Mouse (Mus musculus): ENCODE results near the gene Ccdc124. TPM values are rescaled to one million over a fixed set of nuclear protein-coding genes. Genes with fewer than 3 reads are reported as not detected.

The Ccdc124 gene
- 140 and 167 TPM in 2 replicates for polyA plus RNA-seq (2021; fragmentation: Nextera tagmentation)
- long read RNA-seq, experiment 1, transcript Ccdc124-201 (5 exons, 1,356 nt) = major isoform, 118 of 146 reads
- long read RNA-seq, experiment 1, partial matches to known transcripts = 19 of 146 reads
- long read RNA-seq, experiment 1, other reads (novel, unspliced or antisense) = 9 of 146 reads
- long read RNA-seq, experiment 2, transcript Ccdc124-201 (5 exons, 1,356 nt) = major isoform, 147 of 203 reads
- long read RNA-seq, experiment 2, partial matches to known transcripts = 49 of 203 reads
- long read RNA-seq, experiment 2, other reads (novel, unspliced or antisense) = 7 of 203 reads

DNA sequence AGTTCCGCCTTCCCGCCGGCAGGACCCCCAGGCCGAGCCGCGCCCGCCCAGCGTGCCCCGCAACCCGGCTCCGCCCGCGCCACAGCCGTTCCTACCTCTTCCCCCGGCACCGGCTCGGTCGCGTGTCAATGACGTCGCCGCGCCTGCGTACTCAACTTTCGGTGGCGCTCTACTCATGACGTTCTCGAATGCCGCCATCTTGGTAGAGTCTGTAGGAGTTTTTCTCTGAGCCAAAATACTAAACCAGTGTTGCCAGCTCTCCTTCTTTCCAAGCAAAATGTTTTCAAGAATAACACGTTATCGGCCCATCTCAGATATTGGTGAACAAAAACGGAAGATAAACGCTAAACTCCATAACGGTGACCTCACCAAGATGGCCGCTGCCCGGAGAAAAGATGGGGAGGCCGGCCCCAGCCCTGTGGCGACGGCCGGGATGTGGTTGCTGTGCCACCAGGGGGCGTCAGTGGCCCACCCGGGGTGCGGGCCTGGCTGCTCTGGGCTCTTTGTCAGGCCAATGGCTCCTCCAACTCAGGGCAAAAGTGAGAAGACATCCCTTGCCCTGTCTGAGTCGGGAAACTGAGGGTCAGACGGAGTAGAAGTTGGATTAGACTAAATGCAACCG is at the start of gene Ccdc124:
Gene Ccdc124 (minus strand): TSS at position 572 of the 622 bp plus-strand sequence.

GRCm38 (mm10) chr8:70905831-70906736 is 32.3 kb upstream of the Ccdc124 start, which contains the start of gene Map1s:
Gene Map1s (plus strand): TSS chr8:70905932.

GRCm38 (mm10) chr8:70897021-70897680 is 23.4 kb upstream of the Ccdc124 start, which contains the start of gene Rpl18a:
Gene Rpl18a (minus strand): TSS chr8:70897412.

DNA sequence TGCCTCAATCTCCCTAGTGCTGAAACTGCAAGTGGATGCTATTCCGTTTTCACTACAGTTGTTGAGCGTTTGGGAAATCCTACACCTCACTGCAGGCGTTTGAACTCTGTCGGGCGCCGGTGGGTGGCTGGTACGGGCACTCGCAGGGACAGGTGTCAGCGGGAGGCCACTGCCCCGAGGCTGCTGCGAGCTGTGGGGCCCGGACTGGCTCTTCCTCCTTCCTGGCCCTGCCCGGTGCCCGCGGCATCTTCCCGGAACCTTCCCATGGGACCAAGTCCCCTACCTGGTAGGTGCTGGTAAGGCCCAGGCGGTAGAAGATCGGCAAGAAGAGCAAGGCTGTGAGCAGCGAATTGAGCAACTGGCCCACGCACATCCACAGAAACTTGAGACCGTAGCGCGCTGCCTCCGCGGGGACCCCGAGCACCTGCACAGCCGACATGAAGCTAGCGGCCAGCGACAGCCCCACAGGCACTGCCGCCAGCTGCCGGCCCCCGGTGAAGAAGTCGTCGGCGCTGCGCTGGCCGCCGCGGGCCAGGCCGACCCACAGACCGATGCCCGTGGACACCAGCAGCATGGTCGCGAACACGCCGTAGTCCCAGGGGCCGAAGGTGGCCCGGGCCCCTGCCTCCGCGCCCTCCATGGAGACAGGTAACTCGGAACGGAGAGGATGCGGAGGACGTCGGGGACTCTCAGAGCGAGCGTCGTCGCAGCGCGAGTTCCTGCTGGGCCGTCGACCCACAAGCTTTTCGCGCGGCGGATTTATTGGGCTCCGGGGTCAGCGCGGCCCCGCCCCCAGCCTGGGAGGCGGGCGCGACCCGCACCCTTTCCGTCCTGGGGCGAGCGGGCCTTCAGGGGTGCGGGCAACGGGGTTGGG is 18.5 kb upstream of the Ccdc124 start, which contains the start of gene Slc5a5:
Gene Slc5a5 (minus strand): TSS at position 736 of the 874 bp plus-strand sequence.

GRCm38 (mm10) chr8:70862824-70863641 is 10.7 kb downstream of the Ccdc124 start, which contains the start of gene Kcnn1:
Gene Kcnn1 (minus strand): TSS chr8:70863258.

DNA sequence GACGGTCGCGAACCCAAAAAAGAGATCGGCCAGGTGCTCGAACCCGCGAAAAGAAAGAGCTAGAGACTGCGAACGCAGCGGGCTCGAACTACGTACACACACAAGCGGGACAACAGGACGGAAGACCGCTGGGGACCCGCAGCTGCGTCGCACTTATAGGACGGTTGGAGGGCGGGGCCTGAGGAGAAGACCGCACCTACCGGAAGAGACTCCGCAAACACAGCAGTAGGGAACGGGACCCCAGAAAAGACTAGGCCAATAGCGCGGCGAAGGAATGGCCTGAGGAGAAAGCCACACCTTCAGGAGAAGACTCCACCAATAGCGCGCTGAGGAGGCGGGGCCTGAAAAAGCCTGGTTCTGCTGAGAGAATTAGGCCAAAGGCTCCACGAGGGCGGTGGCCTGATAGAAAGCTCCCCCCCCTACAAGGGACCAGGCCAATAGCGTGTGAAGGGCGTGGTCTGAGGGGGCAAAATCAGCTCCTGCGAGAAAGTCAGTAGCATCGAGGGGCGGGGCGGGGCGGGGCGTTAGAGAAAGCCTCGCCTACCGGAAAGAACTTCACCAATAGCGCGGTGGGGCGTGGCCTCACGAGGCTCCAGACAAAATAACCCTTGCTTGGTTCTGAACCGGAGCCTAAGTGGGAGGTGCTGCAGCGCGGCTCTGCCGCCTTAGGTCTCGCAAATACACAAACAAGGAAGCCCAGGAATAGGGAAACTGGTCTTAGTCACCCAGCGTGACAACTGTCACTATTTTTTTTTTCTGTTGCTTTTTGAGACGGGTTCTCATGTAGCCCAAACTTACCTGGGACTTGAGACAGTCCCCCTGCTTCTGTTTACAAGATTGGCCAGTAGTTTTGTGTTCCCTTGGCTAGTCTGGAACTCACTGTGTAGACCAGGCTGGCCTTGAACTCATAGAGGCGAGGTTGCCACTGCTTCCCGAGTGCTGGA is 34.1 kb downstream of the Ccdc124 start, which contains the start of gene Arrdc2:
Gene Arrdc2 (minus strand): TSS at position 313 of the 944 bp plus-strand sequence.

Other genes starting within 250 kb of the Ccdc124 start
- 0.23 TPM in 1 of 2 replicates, not detected in the other for gene Gdf15, start 241.5 kb downstream of the Ccdc124 start, polyA plus RNA-seq (2021; fragmentation: Nextera tagmentation)
- 11.0 and 11.5 TPM in 2 replicates for gene Pgpep1, start 213.5 kb downstream of the Ccdc124 start, polyA plus RNA-seq (2021; fragmentation: Nextera tagmentation)
- 222 and 248 TPM in 2 replicates for gene Lsm4, start 200.7 kb downstream of the Ccdc124 start, polyA plus RNA-seq (2021; fragmentation: Nextera tagmentation)
- 5.3 and 148 TPM in 2 replicates for gene Jund, start 175.0 kb downstream of the Ccdc124 start, polyA plus RNA-seq (2021; fragmentation: Nextera tagmentation)
- gene Iqcn, start 170.5 kb downstream of the Ccdc124 start, polyA plus RNA-seq (2021; fragmentation: Nextera tagmentation) = 0.03 TPM in 1 of 2 replicates, not detected in the other
- 0.19 and 0.25 TPM in 2 replicates for gene Gm3336, start 155.4 kb downstream of the Ccdc124 start, polyA plus RNA-seq (2021; fragmentation: Nextera tagmentation)
- gene Pde4c, start 150.2 kb downstream of the Ccdc124 start, polyA plus RNA-seq (2021; fragmentation: Nextera tagmentation) = 0.18 and 0.60 TPM in 2 replicates
- 895 and 1,300 TPM in 2 replicates for gene Rab3a, start 119.3 kb downstream of the Ccdc124 start, polyA plus RNA-seq (2021; fragmentation: Nextera tagmentation)
- 100 and 108 TPM in 2 replicates for gene Mpv17l2, start 113.0 kb downstream of the Ccdc124 start, polyA plus RNA-seq (2021; fragmentation: Nextera tagmentation)
- 82.0 and 99.2 TPM in 2 replicates for gene Pik3r2, start 97.2 kb downstream of the Ccdc124 start, polyA plus RNA-seq (2021; fragmentation: Nextera tagmentation)
- gene Mast3, start 68.9 kb downstream of the Ccdc124 start, polyA plus RNA-seq (2021; fragmentation: Nextera tagmentation) = 66.9 and 129 TPM in 2 replicates
- 0.14 and 0.27 TPM in 2 replicates for gene Il12rb1, start 65.5 kb downstream of the Ccdc124 start, polyA plus RNA-seq (2021; fragmentation: Nextera tagmentation)
- gene Arrdc2, start 34.2 kb downstream of the Ccdc124 start, polyA plus RNA-seq (2021; fragmentation: Nextera tagmentation) = 9.4 and 9.7 TPM in 2 replicates
- gene Kcnn1, start 10.7 kb downstream of the Ccdc124 start, polyA plus RNA-seq (2021; fragmentation: Nextera tagmentation) = 12.4 and 13.0 TPM in 2 replicates
- 16.6 and 17.9 TPM in 2 replicates for gene Slc5a5, start 18.8 kb upstream of the Ccdc124 start, polyA plus RNA-seq (2021; fragmentation: Nextera tagmentation)
- gene Rpl18a, start 23.5 kb upstream of the Ccdc124 start, polyA plus RNA-seq (2021; fragmentation: Nextera tagmentation) = 3,531 and 4,437 TPM in 2 replicates
- gene Map1s, start 32.0 kb upstream of the Ccdc124 start, polyA plus RNA-seq (2021; fragmentation: Nextera tagmentation) = 18.1 and 27.3 TPM in 2 replicates